Mouse (Mus musculus) kidney, adult 2 months (tissue): ENCODE results near the gene Elovl4.

Experiments used
- CTCF ChIP-seq: fragments of 200-500 bp; conservative IDR thresholded peaks from 2 replicates; pipeline ENCODE4 v1.5.1; 2011; ENCODE audit warnings: low read depth, mild to moderate bottlenecking, control low read depth, low read length, moderate library complexity, mixed read lengths; ENCODE audit not compliant: insufficient read depth, insufficient read length
- POLR2A ChIP-seq: fragments of 200-500 bp; IDR thresholded peaks from one replicate; pipeline ENCODE4 v1.6.1; 2011; ENCODE audit warnings: low read depth, low read length, control low read depth

GRCm38 (mm10) chr9:83789326-83789725, 16.8 kb downstream of the Elovl4 start:
- TF ChIP-seq POLR2A (no peak), CTCF (no peak)
